Mouse (Mus musculus) kidney, embryonic 14.5 days (tissue): ENCODE measurements around the gene Ankdd1a. TPM values are rescaled to one million over a fixed set of nuclear protein-coding genes. Genes with fewer than 3 reads are reported as not detected.

Experiments
- ATAC-seq: fragments of 200-750 bp; cut with Nextera tagmentation; 2 replicates; pipeline ENCODE4 v1.8.0; 2017; ENCODE audit warnings: moderate number of reproducible peaks, mild to moderate bottlenecking, moderate TSS enrichment, moderate library complexity; ENCODE audit not compliant: low FRiP score, low TSS enrichment
- H3K27ac ChIP-seq: fragments of 300-500 bp; sonication (generic); 2 replicates; pipeline ENCODE4 v1.5.1; 2014; ENCODE audit warnings: low read depth, mild to moderate bottlenecking, low read length, moderate library complexity, mixed read lengths
- H3K27me3 ChIP-seq: fragments of 300-500 bp; sonication (generic); 2 replicates; pipeline ENCODE4 v1.6.1; 2014; ENCODE audit warnings: mild to moderate bottlenecking, low read length; ENCODE audit not compliant: control insufficient read depth, insufficient read depth
- H3K36me3 ChIP-seq: fragments of 300-500 bp; sonication (generic); 2 replicates; pipeline ENCODE4 v1.6.1; 2014; ENCODE audit warnings: low read length, mixed read lengths; ENCODE audit not compliant: control insufficient read depth, insufficient read depth
- H3K4me1 ChIP-seq: fragments of 300-500 bp; sonication (generic); 2 replicates; pipeline ENCODE4 v1.6.1; 2014; ENCODE audit warnings: low read length, mixed read lengths; ENCODE audit not compliant: control insufficient read depth, insufficient read depth
- H3K4me2 ChIP-seq: fragments of 300-500 bp; sonication (generic); replicated peaks from 2 replicates; pipeline ENCODE4 v1.6.1; 2014; ENCODE audit warnings: low read depth, mild to moderate bottlenecking, low read length
- H3K4me3 ChIP-seq: fragments of 300-500 bp; sonication (generic); 2 replicates; pipeline ENCODE4 v1.5.1; 2014; ENCODE audit warnings: mild to moderate bottlenecking, low read length
- H3K9ac ChIP-seq: fragments of 300-500 bp; sonication (generic); 2 replicates; pipeline ENCODE4 v1.6.1; 2014; ENCODE audit warnings: low read depth, mild to moderate bottlenecking, low read length, moderate library complexity
- H3K9me3 ChIP-seq: fragments of 300-500 bp; sonication (generic); 2 replicates; pipeline ENCODE4 v1.6.1; 2016; ENCODE audit warnings: low read length; ENCODE audit not compliant: control insufficient read depth
- WGBS: fragments of 180-500 bp; shearing (Covaris S2); extraction: QIAGEN DNeasy Blood & Tissue Kit; methylation state at CpG from one replicate; pipeline ENCODE4 v1.1.7; 2014; 5-methylcytosine and 5-hydroxymethylcytosine counted together
- polyA plus RNA-seq: library from polyadenylated mRNA; unstranded; fragments of >200 nt; fragmentation: Nextera tagmentation; extraction: Ambion mirVana; gene quantifications from 2 replicates; pipeline ENCODE4 v1.2.1, GENCODE M21; 2014

Gene Ankdd1a
- polyA plus RNA-seq, 1 experiment from 2014 or later = not detected

DNA sequence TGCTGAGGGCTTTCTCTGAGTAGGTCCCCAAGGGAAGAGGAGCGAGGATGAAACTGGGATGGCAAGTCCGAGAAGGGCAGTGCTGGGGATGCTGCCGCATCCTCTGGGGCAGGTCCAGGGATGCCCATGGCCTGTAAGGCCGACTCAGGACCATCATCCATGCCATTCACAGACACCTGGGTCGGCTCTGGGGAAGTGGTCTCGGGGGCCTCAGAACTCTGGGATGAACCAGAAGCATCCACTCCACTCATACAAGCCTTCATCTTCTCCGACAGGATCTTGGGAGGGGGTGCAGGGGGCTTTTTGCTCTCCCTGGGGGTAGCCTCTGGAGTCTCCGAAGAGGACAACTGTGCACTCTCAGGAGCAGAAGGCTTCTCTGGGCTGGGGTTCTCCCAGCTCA is 36.4 kb upstream of the Ankdd1a start:
- WGBS = 95% methylated on average over 8 of the region's 8 CpGs
- H3K36me3 ChIP-seq = peaks cover 40% of the 10 kb centered on the region
- H3K27ac ChIP-seq = no peak overlapping the region
- ATAC-seq = no peak
- H3K27me3 ChIP-seq = no peaks in the 10 kb centered on the region
- H3K4me1 ChIP-seq = peaks cover 12% of the 10 kb centered on the region
- no peak overlapping the region for H3K9ac ChIP-seq
- H3K4me2 ChIP-seq = no peak overlapping the region
- no peak overlapping the region for H3K4me3 ChIP-seq
- H3K9me3 ChIP-seq = no peaks in the 10 kb centered on the region

DNA sequence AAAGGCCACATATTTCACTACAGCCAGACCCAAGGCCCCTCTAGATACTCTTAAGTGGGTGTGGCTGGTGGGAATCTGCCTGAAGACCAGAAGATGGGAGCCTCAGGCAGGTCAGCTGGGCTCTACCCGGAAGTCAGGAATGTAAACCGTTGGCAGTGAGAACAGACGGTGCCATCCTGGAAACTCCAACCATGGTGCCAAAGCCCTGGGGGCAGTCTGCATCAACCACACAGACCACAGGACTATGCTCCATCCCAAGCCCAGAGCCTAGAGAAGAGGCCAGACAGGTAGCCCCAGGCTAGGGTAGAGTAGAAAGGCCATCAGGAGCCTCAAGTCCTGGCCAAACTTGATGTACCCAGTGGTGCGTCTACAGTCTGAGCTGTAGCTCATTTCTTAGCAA is 35.6 kb upstream of the Ankdd1a start:
- Histone ChIP-seq H3K27ac (peak overlapping the region; percentile 73), H3K27me3 (no peaks in the 10 kb centered on the region), H3K9me3 (no peaks in the 10 kb centered on the region), H3K4me1 (peaks cover 19% of the 10 kb centered on the region), H3K9ac (no peak overlapping the region), H3K4me2 (no peak overlapping the region), H3K4me3 (no peak overlapping the region), H3K36me3 (peaks cover 38% of the 10 kb centered on the region)
- WGBS = 87% methylated on average over 4 of the region's 4 CpGs
- no peak for ATAC-seq

DNA sequence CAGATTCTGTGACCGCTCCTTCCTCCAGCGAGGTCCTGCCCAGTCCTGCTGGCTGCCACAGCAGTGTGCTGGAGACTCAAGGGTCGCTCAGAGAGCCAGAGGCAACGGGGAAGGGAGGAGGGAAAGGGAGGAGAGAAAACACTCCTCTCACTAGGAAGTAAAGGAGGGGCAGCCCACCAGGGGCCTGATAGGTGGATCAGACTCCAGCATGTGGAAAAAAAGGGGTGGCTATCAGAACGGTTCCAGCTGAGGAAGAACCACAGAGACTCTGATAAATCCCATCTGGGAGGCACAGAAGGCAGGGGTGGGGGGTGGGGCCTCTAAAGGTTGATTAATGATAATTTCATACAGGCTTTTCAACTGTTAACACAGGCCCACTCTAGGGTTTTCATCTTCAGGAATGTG is 35.0 kb upstream of the Ankdd1a start:
- peak; percentile 75 for ATAC-seq
- Histone ChIP-seq H3K27me3 (no peaks in the 10 kb centered on the region), H3K9ac (peak overlapping the region; percentile 34; the same call in 1 of the 2 replicates), H3K36me3 (peaks cover 38% of the 10 kb centered on the region), H3K4me3 (no peak overlapping the region), H3K27ac (peak overlapping the region; percentile 77), H3K4me2 (no peak overlapping the region; the same call in 1 of the 2 replicates), H3K4me1 (peaks cover 19% of the 10 kb centered on the region), H3K9me3 (no peaks in the 10 kb centered on the region)
- WGBS = 8% methylated on average over 5 of the region's 5 CpGs

GRCm38 (mm10) chr9:65552711-65553110 is 32.7 kb upstream of the Ankdd1a start:
- Histone ChIP-seq H3K36me3 (peaks cover 25% of the 10 kb centered on the region), H3K9me3 (no peaks in the 10 kb centered on the region), H3K4me1 (peaks cover 25% of the 10 kb centered on the region), H3K27me3 (no peaks in the 10 kb centered on the region), H3K9ac (no peak overlapping the region), H3K27ac (no peak overlapping the region), H3K4me3 (no peak overlapping the region), H3K4me2 (no peak overlapping the region)
- ATAC-seq = no peak
- WGBS = 86% methylated on average over 2 of the region's 2 CpGs

- Histone ChIP-seq H3K9ac (no peak overlapping the region), H3K27ac (peak overlapping the region; percentile 94; the same call in 1 of the 2 replicates)
- WGBS = 79% methylated on average over 5 of the region's 5 CpGs
Measured at GRCm38 (mm10) chr9:65552141-65552540, 32.1 kb upstream of the Ankdd1a start.

GRCm38 (mm10) chr9:65551035-65551434 is 31.0 kb upstream of the Ankdd1a start:
- peak; percentile 81 for ATAC-seq
- Histone ChIP-seq H3K4me1 (peaks cover 25% of the 10 kb centered on the region), H3K36me3 (peaks cover 8% of the 10 kb centered on the region; the same call in 1 of the 2 replicates), H3K27me3 (no peaks in the 10 kb centered on the region), H3K4me2 (no peak overlapping the region), H3K9me3 (no peaks in the 10 kb centered on the region), H3K9ac (0 out of 2 replicates have a peak overlapping the region, but pooled peaks have one; percentile 28), H3K27ac (peak overlapping the region; percentile 94), H3K4me3 (no peak overlapping the region)
- WGBS = 10% methylated on average over 5 of the region's 5 CpGs

More at GRCm38 (mm10) chr9:65552141-65552540, 32.1 kb upstream of the Ankdd1a start:
- no peak for ATAC-seq
- H3K4me3 ChIP-seq = no peak overlapping the region
- no peaks in the 10 kb centered on the region for H3K9me3 ChIP-seq
- peaks cover 25% of the 10 kb centered on the region for H3K4me1 ChIP-seq
- H3K4me2 ChIP-seq = no peak overlapping the region
- peaks cover 19% of the 10 kb centered on the region; the same call in 1 of the 2 replicates for H3K36me3 ChIP-seq
- H3K27me3 ChIP-seq = no peaks in the 10 kb centered on the region

- Histone ChIP-seq H3K9ac (no peak overlapping the region), H3K27me3 (no peaks in the 10 kb centered on the region), H3K4me2 (no peak overlapping the region), H3K4me3 (no peak overlapping the region), H3K27ac (peak overlapping the region; percentile 94), H3K4me1 (peaks cover 25% of the 10 kb centered on the region), H3K9me3 (no peaks in the 10 kb centered on the region), H3K36me3 (peaks cover 7% of the 10 kb centered on the region; the same call in 1 of the 2 replicates)
- WGBS = 32% methylated on average over 7 of the region's 7 CpGs
- no peak for ATAC-seq
Measured at GRCm38 (mm10) chr9:65550079-65550831, 30.3 kb upstream of the Ankdd1a start.

DNA sequence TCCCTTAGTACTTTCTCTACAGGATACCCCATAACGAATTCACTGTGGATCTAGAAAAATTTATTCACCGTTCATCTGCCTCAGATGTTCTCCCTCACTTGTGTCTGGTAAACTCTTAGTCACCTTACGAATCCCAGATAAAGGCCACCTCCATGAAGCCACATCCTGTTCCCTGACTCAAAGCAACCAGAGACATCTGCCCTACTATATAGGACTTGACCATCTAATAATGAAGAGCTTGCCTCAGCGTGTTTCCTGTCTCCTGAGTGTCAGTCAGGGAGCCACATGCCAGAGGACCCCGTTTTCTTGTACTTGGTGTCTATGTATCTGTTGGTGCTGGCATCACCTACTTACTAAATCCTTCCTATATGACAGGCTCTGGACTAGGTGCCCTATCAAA is 29.6 kb upstream of the Ankdd1a start:
- no peak overlapping the region for H3K9ac ChIP-seq
- H3K27ac ChIP-seq = 0 out of 2 replicates have a peak overlapping the region, but pooled peaks have one; percentile 94
- H3K27me3 ChIP-seq = no peaks in the 10 kb centered on the region
- H3K9me3 ChIP-seq = no peaks in the 10 kb centered on the region
- 84% methylated on average over 5 of the region's 5 CpGs for WGBS
- H3K4me3 ChIP-seq = no peak overlapping the region
- H3K4me2 ChIP-seq = no peak overlapping the region
- H3K36me3 ChIP-seq = peaks cover 7% of the 10 kb centered on the region; the same call in 1 of the 2 replicates
- ATAC-seq = no peak
- peaks cover 21% of the 10 kb centered on the region for H3K4me1 ChIP-seq

DNA sequence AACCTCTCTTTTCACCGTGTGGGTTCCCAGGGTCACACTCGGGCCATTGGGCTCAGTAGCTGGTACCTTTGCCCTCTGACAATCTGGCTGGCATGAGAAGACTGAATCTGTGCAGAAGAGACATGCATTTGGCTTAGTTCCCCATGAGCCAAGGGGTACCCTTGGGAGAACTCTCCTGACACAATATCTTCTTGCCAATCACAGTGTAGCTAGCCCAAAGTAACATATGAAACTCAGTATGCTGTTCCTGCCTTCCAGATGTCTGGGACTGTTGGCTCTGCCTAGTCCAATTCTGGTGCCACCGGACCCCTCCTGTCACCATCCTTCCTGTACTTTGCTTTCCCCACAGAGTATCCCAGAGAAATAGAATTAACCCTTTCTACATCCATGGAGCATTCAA is 29.1 kb upstream of the Ankdd1a start:
- no peak for ATAC-seq
- no peak overlapping the region for H3K4me3 ChIP-seq
- no peak overlapping the region for H3K4me2 ChIP-seq
- no peaks in the 10 kb centered on the region for H3K9me3 ChIP-seq
- no peak overlapping the region for H3K9ac ChIP-seq
- 83% methylated on average over 3 of the region's 3 CpGs for WGBS
- peaks cover 4% of the 10 kb centered on the region; the same call in 1 of the 2 replicates for H3K36me3 ChIP-seq
- no peak overlapping the region for H3K27ac ChIP-seq
- H3K27me3 ChIP-seq = no peaks in the 10 kb centered on the region
- H3K4me1 ChIP-seq = peaks cover 17% of the 10 kb centered on the region; the same call in 1 of the 2 replicates
